Mouse (Mus musculus) lung, postnatal 0 days (tissue): ENCODE measurements around the gene Ndufa6.
"Not testable (repeated sequence)": the region's sequence is repeated elsewhere in the genome, so short reads cannot be mapped to it uniquely, and the experiment has no call there.

ENCODE experiments used
- CTCF ChIP-seq: IDR thresholded peaks from 2 replicates; pipeline ENCODE4 v1.5.1; 2016; ENCODE audit warnings: antibody characterized with exemption, mild to moderate bottlenecking
- EP300 ChIP-seq: IDR thresholded peaks from 2 replicates; pipeline ENCODE4 v1.6.1; 2016; ENCODE audit warnings: antibody characterized with exemption, mild to moderate bottlenecking, control low read depth

- not testable (repeated sequence) for TF ChIP-seq CTCF, EP300
Observed at GRCm38 (mm10) chr15:82393922-82394321, 39.8 kb upstream of the Ndufa6 start, which contains the start of gene Cyp2d11.
